Mouse (Mus musculus): ENCODE measurements at regions not wholly inside any gene's neighbourhood (a gene's known extent, or its start where the extent isn't known, plus 50 kb on each side); places are given as distances from the start of the nearest gene placed in this dataset.

GRCm38 (mm10) chr14:71231223-71231815 is 631.7 kb upstream of the Fam160b2 start:
- DNase-seq (ENCODE audit: low spot score), result no peak

GRCm38 (mm10) chr14:71230484-71231188 is 631.0 kb upstream of the Fam160b2 start:
- no peak for DNase-seq (ENCODE audit: low spot score)

GRCm38 (mm10) chr14:71229955-71230354 is 630.3 kb upstream of the Fam160b2 start:
- no peak for DNase-seq (ENCODE audit: low spot score)

- no peak for DNase-seq (ENCODE audit: low spot score)
Measured at GRCm38 (mm10) chr14:71228894-71229446, 629.3 kb upstream of the Fam160b2 start.

- DNase-seq (ENCODE audit: low spot score), result no peak
Measured at GRCm38 (mm10) chr14:71217041-71217440, 617.4 kb upstream of the Fam160b2 start.

- no peak for DNase-seq (ENCODE audit: low spot score)
Measured at GRCm38 (mm10) chr14:71211359-71211978, 611.8 kb upstream of the Fam160b2 start.

GRCm38 (mm10) chr14:71203459-71203858 is 603.8 kb upstream of the Fam160b2 start:
- no peak for DNase-seq (ENCODE audit: low spot score)

GRCm38 (mm10) chr14:71200917-71201316 is 601.3 kb upstream of the Fam160b2 start:
- no peak for DNase-seq (ENCODE audit: low spot score)

- no peak for DNase-seq (ENCODE audit: low spot score)
Measured at GRCm38 (mm10) chr14:71199178-71199879, 599.7 kb upstream of the Fam160b2 start.

GRCm38 (mm10) chr14:71194219-71194618 is 594.6 kb upstream of the Fam160b2 start:
- no peak for DNase-seq (ENCODE audit: low spot score)

GRCm38 (mm10) chr14:71192486-71192885 is 592.9 kb upstream of the Fam160b2 start:
- DNase-seq (ENCODE audit: low spot score), result no peak

GRCm38 (mm10) chr14:71189360-71189759 is 589.7 kb upstream of the Fam160b2 start:
- DNase-seq (ENCODE audit: low spot score), result no peak

GRCm38 (mm10) chr14:71177341-71177740 is 577.7 kb upstream of the Fam160b2 start:
- DNase-seq (ENCODE audit: low spot score), result no peak

- no peak for DNase-seq (ENCODE audit: low spot score)
Measured at GRCm38 (mm10) chr14:71174175-71174574, 574.5 kb upstream of the Fam160b2 start.

GRCm38 (mm10) chr14:71159556-71159955 is 559.9 kb upstream of the Fam160b2 start:
- no peak for DNase-seq (ENCODE audit: low spot score)

- DNase-seq (ENCODE audit: low spot score), result no peak
Measured at GRCm38 (mm10) chr14:71142465-71142864, 542.8 kb upstream of the Fam160b2 start.

- no peak for DNase-seq (ENCODE audit: low spot score)
Measured at GRCm38 (mm10) chr14:71129771-71130211, 530.2 kb upstream of the Fam160b2 start.

- no peak for DNase-seq (ENCODE audit: low spot score)
Measured at GRCm38 (mm10) chr14:71128495-71128894, 528.9 kb upstream of the Fam160b2 start.

GRCm38 (mm10) chr14:71118681-71119080 is 519.0 kb upstream of the Fam160b2 start:
- DNase-seq (ENCODE audit: low spot score), result no peak

- DNase-seq (ENCODE audit: low spot score), result no peak
Measured at GRCm38 (mm10) chr14:71115798-71116432, 516.3 kb upstream of the Fam160b2 start.

GRCm38 (mm10) chr14:71115095-71115797 is 515.6 kb upstream of the Fam160b2 start:
- no peak for DNase-seq (ENCODE audit: low spot score)

All from ovary, adult 18-20 months (tissue).